Mouse (Mus musculus): ENCODE measurements at regions not wholly inside any gene's neighbourhood (a gene's known extent, or its start where the extent isn't known, plus 50 kb on each side); places are given as distances from the start of the nearest gene placed in this dataset.
"Not testable (repeated sequence)": the region's sequence is repeated elsewhere in the genome, so short reads cannot be mapped to it uniquely, and the experiment has no call there.

DNA sequence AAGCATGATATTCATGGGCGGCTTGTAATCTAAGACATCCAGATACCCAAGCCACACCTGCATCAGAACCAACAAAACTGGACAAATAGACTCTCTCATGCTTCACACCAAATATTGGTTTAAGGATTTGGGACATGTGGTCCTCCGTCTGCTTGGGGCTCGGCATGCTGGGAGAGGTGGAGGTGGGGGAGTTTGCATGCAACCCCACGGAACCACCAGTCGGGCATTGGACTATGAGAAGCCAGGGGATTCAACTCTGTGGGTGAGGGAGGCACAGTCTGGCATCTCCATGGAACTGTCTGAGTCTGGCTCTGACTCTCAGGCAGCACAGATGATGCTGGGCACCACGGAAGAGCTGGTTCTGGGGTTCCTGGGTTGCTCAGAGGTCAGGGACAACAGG, 430.6 kb downstream of the Adam6a start:
- H3K27me3 ChIP-seq (ENCODE audit: control insufficient read depth, insufficient read depth, low read length): no peaks in the 10 kb centered on the region
- no peaks in the 10 kb centered on the region for H3K36me3 ChIP-seq (ENCODE audit: control insufficient read depth, insufficient read depth, low read length)
- no peak overlapping the region for H3K4me2 ChIP-seq (replicated peaks; ENCODE audit: low read depth)
- no peaks in the 10 kb centered on the region for H3K4me1 ChIP-seq (replicated peaks; ENCODE audit: control insufficient read depth, insufficient read depth)
- no peak overlapping the region for H3K27ac ChIP-seq (replicated peaks)
- TF ChIP-seq CTCF (IDR thresholded peaks at IDR 0.05; ENCODE audit: low read depth): no peak
- TF ChIP-seq EP300 (optimal IDR thresholded peaks at IDR 0.05): no peak
- no peak overlapping the region for H3K4me3 ChIP-seq (ENCODE audit: low read depth, low read length)
- H3K9ac ChIP-seq (ENCODE audit: low read length): no peak overlapping the region
- ATAC-seq (ENCODE audit: low FRiP score, low TSS enrichment) (no peak), DNase-seq (ENCODE audit: low spot score) (no peak)
- WGBS: 75% methylated on average over 6 of the region's 6 CpGs
- H3K9me3 ChIP-seq (ENCODE audit: control insufficient read depth, low read length): no peaks in the 10 kb centered on the region

DNA sequence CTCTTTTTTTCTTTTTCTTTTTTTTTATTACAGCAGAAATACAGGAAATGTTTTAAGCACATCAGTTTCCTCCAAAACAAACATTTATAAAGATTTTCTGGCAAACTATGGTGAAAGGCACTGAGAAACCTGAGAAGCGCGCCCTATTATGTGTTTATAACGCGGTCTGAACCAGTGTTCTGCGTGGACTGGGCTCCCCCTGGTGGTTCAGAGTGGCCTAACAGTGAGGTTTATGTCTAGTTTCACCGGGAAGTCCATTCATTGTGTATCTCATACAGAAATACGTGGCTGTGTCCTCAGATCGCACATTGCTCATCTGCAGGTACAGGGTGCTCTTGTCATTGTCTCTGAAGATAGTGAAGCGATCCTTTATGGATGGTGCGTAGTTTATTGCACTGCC, 437.9 kb downstream of the Adam6a start:
- DNase-seq (ENCODE audit: low spot score): peak; percentile 34
- H3K9ac ChIP-seq (ENCODE audit: low read length); H3K27ac ChIP-seq (replicated peaks); H3K9me3 ChIP-seq (ENCODE audit: control insufficient read depth, low read length); H3K27me3 ChIP-seq (ENCODE audit: control insufficient read depth, insufficient read depth, low read length); ATAC-seq (ENCODE audit: low FRiP score, low TSS enrichment); H3K4me3 ChIP-seq (ENCODE audit: low read depth, low read length); H3K4me2 ChIP-seq (replicated peaks; ENCODE audit: low read depth); H3K36me3 ChIP-seq (ENCODE audit: control insufficient read depth, insufficient read depth, low read length); H3K4me1 ChIP-seq (replicated peaks; ENCODE audit: control insufficient read depth, insufficient read depth): not testable (repeated sequence)
- peak; percentile 73 for TF ChIP-seq CTCF (IDR thresholded peaks at IDR 0.05; ENCODE audit: low read depth)
- WGBS: 37% methylated on average over 10 of the region's 10 CpGs

GRCm38 (mm10) chr12:113987233-113987990, 443.7 kb downstream of the Adam6a start:
- 64% methylated on average over 5 of the region's 5 CpGs for WGBS
- DNase-seq (ENCODE audit: low spot score) (no peak), ATAC-seq (ENCODE audit: low FRiP score, low TSS enrichment) (no peak)
- no peak for TF ChIP-seq EP300 (optimal IDR thresholded peaks at IDR 0.05)
- H3K9ac ChIP-seq (ENCODE audit: low read length): no peak overlapping the region
- H3K4me3 ChIP-seq (ENCODE audit: low read depth, low read length): no peak overlapping the region
- H3K27ac ChIP-seq (replicated peaks): no peak overlapping the region
- no peaks in the 10 kb centered on the region for H3K36me3 ChIP-seq (ENCODE audit: control insufficient read depth, insufficient read depth, low read length)
- no peaks in the 10 kb centered on the region for H3K9me3 ChIP-seq (ENCODE audit: control insufficient read depth, low read length)
- no peaks in the 10 kb centered on the region for H3K27me3 ChIP-seq (ENCODE audit: control insufficient read depth, insufficient read depth, low read length)
- no peaks in the 10 kb centered on the region for H3K4me1 ChIP-seq (replicated peaks; ENCODE audit: control insufficient read depth, insufficient read depth)
- H3K4me2 ChIP-seq (replicated peaks; ENCODE audit: low read depth): no peak overlapping the region

DNA sequence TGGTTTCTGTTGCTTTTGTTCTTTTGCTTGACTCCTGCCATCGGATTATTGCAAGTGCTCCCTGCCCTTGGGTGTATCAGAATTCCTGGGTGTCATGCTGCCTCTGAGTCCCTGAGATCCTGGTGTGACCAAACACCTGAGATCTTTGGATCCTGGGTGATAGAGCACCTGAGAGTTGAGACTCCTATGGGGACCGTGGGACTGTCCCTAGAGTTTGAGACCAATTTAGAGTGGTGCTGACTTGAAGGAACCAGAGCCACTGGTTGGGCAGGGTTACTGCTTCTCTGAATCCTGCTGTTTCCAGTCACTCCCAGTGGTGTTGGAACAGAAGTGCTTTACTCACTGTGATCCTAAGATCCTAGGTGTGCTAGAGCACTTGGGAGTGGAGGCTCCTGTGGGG, 448.7 kb downstream of the Adam6a start:
- ATAC-seq (ENCODE audit: low FRiP score, low TSS enrichment): no peak
- H3K27me3 ChIP-seq (ENCODE audit: control insufficient read depth, insufficient read depth, low read length): no peaks in the 10 kb centered on the region
- DNase-seq (ENCODE audit: low spot score): no peak
- H3K4me2 ChIP-seq (replicated peaks; ENCODE audit: low read depth): no peak overlapping the region
- WGBS: 70% methylated on average over 2 of the region's 2 CpGs
- H3K4me3 ChIP-seq (ENCODE audit: low read depth, low read length): no peak overlapping the region
- no peaks in the 10 kb centered on the region for H3K9me3 ChIP-seq (ENCODE audit: control insufficient read depth, low read length)
- H3K9ac ChIP-seq (ENCODE audit: low read length): no peak overlapping the region
- H3K4me1 ChIP-seq (replicated peaks; ENCODE audit: control insufficient read depth, insufficient read depth): no peaks in the 10 kb centered on the region
- H3K36me3 ChIP-seq (ENCODE audit: control insufficient read depth, insufficient read depth, low read length): no peaks in the 10 kb centered on the region
- TF ChIP-seq CTCF (IDR thresholded peaks at IDR 0.05; ENCODE audit: low read depth) (no peak), EP300 (optimal IDR thresholded peaks at IDR 0.05) (no peak)
- no peak overlapping the region for H3K27ac ChIP-seq (replicated peaks)

GRCm38 (mm10) chr12:113994284-113994683, 450.6 kb downstream of the Adam6a start:
- WGBS: 53% methylated on average over 3 of the region's 3 CpGs
- H3K4me1 ChIP-seq (replicated peaks; ENCODE audit: control insufficient read depth, insufficient read depth); H3K27me3 ChIP-seq (ENCODE audit: control insufficient read depth, insufficient read depth, low read length); ATAC-seq (ENCODE audit: low FRiP score, low TSS enrichment); H3K4me3 ChIP-seq (ENCODE audit: low read depth, low read length); DNase-seq (ENCODE audit: low spot score); H3K9me3 ChIP-seq (ENCODE audit: control insufficient read depth, low read length); H3K4me2 ChIP-seq (replicated peaks; ENCODE audit: low read depth); H3K36me3 ChIP-seq (ENCODE audit: control insufficient read depth, insufficient read depth, low read length); H3K9ac ChIP-seq (ENCODE audit: low read length); H3K27ac ChIP-seq (replicated peaks): not testable (repeated sequence)

GRCm38 (mm10) chr12:114008491-114008890, 464.8 kb downstream of the Adam6a start:
- H3K27ac ChIP-seq (replicated peaks); H3K9me3 ChIP-seq (ENCODE audit: control insufficient read depth, low read length); H3K9ac ChIP-seq (ENCODE audit: low read length); H3K36me3 ChIP-seq (ENCODE audit: control insufficient read depth, insufficient read depth, low read length); H3K4me2 ChIP-seq (replicated peaks; ENCODE audit: low read depth); H3K27me3 ChIP-seq (ENCODE audit: control insufficient read depth, insufficient read depth, low read length); H3K4me1 ChIP-seq (replicated peaks; ENCODE audit: control insufficient read depth, insufficient read depth); ATAC-seq (ENCODE audit: low FRiP score, low TSS enrichment); DNase-seq (ENCODE audit: low spot score); H3K4me3 ChIP-seq (ENCODE audit: low read depth, low read length): not testable (repeated sequence)

Data from stomach, postnatal 0 days (tissue).